Mouse (Mus musculus): ENCODE results near the gene Ncl.

DNA sequence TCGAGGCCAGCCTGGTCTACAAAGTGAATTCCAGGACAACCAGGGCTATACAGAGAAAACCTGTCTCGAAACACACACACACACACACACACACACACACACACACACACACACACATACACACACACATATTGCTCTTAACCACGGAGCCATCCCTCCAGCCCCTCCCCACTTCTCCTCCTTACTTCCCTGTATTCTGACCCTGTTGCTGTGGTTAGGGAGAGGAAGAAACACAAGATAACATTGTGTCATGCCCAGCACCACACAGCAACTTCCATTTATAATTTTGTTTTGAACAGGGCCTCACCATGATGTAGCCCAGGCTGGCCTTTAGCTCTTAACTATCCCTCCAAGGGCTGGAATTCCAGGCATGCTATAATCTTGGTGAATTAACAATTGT, 40.1 kb upstream of the Ncl start:
- TF ChIP-seq CTCF (IDR thresholded peaks at IDR 0.05; ENCODE audit: control insufficient read depth, insufficient read depth, insufficient read length), result no peak
- no peak for TF ChIP-seq MYOG (IDR thresholded peaks at IDR 0.05; ENCODE audit: control insufficient read depth, extremely low read depth, insufficient read length)
- no peak for TF ChIP-seq USF1 (IDR thresholded peaks at IDR 0.05; ENCODE audit: low read depth)
- TF ChIP-seq MYOD1 (IDR thresholded peaks at IDR 0.05; ENCODE audit: control insufficient read depth, insufficient read length, low read depth), result no peak
- no peak for TF ChIP-seq MAX (IDR thresholded peaks at IDR 0.05)
- TF ChIP-seq CEBPB (IDR thresholded peaks at IDR 0.05; ENCODE audit: low read depth), result no peak
